Mouse (Mus musculus): ENCODE measurements at regions not wholly inside any gene's neighbourhood (a gene's known extent, or its start where the extent isn't known, plus 50 kb on each side); places are given as distances from the start of the nearest gene placed in this dataset.

DNA sequence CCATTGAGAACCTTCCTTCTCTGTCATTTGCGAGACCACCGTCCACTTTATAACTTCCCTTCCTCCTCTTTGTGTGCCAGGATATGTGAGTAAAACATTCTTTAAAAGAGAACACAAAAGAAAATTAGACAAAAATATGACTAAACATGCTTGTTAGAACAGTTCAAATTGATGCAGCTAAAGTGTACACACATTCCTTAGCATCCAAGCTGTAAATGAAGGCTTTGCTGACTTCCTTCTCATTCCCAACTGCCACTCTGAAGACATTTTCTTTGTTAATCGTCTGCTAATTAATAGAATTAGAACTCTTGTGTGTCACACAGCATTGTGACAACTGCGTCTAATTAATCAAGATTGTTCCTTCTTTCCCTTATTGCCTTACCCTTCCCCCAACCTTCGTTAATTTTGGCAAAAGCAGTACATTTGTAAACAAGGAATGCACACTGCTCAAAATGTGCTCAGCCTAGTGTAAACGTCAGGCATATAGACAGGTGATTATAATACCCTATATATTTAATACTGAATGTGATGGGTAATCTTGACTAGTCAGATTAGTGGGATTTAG is 242.3 kb upstream of the Kif18a start:
- Histone ChIP-seq H3K9me3 (replicated peaks) (no peaks in the 10 kb centered on the region), H3K4me1 (no peaks in the 10 kb centered on the region), H3K4me3 (no peak overlapping the region), H3K36me3 (no peaks in the 10 kb centered on the region), H3K27ac (replicated peaks) (no peak overlapping the region), H3K27me3 (ENCODE audit: low read depth, poor library complexity, severe bottlenecking) (no peaks in the 10 kb centered on the region)
- no peak for DNase-seq (ENCODE audit: low spot score)
- 83% methylated on average over 6 of the region's 6 CpGs for WGBS
